Mouse (Mus musculus) naive thymus-derived CD4-positive, alpha-beta T cell, adult 5 months (primary cell): ENCODE results near the gene Ndufs8. TPM values are rescaled to one million over a fixed set of nuclear protein-coding genes. Genes with fewer than 3 reads are reported as not detected.

Experiments used
- polyA plus RNA-seq: library from polyadenylated mRNA; unstranded; fragments of 100-300 nt; shearing (Covaris generic); gene quantifications from one replicate; pipeline ENCODE4 v1.2.1, GENCODE M21; 2017

The Ndufs8 gene
- polyA plus RNA-seq, result 91.3 TPM

DNA sequence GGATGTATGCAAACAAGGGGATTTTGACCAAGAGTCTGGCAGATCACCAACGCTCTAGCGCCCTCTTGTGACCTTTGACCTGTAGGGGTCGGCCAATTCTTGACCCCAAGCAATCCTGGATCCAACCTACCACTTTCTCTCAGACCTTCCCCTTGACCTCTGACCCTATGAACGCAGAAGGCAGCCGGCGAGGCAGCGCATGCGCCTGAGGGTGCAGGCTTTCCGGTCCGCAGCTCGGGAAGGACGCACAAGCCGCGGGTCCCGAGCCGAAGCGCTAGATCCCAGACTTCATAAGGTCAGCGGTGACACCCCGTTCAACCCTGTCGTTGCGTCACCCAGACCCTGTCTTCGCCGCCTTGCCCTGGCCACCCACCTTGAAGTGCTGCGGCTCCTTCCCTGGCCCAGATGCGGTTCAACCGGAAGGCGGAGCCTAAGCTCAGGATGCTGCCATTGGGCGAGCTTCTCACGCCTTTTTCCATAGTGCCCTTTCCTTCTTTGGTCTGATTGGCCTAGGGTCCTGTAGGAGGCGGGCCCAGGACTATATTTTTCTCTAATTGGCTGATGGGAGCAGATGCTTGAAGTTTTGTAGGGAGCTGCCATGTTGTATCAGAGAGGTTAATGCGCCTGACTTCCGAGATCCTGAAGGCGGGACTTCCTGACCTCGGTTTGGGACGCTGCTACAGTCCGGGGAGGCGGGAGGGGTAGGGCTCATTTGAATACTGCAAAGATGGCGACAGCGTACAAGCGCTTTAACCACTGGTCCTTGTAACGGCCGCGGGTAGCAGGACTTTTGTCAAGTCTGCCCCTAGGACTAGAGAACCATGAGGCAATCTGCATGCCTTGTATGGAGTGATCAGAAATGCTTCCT, at the start of gene Ndufs8:
TSS of gene Ndufs8 (minus strand) at position 438 of the 868 bp plus-strand sequence.

DNA sequence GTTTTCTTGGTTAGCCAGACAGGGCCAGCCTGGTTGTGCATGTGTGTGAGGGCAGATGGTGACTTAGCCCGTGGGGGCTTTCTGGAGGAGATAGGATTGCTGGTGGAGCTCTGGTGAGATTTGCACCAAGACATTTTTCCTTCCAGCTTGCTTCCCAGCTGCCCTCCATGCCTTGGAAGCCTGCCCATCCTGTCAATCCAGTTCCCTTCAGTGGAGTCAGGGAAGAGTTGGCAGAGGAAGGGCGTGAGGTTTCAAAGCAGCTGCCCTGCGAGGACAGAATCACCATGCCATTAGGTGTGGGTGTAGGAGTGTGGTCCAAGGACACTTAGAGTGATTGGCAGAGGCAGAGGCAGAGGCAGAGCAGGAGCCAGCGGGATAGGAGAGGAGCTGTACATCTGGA, 45.9 kb upstream of the Ndufs8 start, which contains the start of gene Aldh3b3:
TSS of gene Aldh3b3 (plus strand) at position 176 of the 400 bp plus-strand sequence.

DNA sequence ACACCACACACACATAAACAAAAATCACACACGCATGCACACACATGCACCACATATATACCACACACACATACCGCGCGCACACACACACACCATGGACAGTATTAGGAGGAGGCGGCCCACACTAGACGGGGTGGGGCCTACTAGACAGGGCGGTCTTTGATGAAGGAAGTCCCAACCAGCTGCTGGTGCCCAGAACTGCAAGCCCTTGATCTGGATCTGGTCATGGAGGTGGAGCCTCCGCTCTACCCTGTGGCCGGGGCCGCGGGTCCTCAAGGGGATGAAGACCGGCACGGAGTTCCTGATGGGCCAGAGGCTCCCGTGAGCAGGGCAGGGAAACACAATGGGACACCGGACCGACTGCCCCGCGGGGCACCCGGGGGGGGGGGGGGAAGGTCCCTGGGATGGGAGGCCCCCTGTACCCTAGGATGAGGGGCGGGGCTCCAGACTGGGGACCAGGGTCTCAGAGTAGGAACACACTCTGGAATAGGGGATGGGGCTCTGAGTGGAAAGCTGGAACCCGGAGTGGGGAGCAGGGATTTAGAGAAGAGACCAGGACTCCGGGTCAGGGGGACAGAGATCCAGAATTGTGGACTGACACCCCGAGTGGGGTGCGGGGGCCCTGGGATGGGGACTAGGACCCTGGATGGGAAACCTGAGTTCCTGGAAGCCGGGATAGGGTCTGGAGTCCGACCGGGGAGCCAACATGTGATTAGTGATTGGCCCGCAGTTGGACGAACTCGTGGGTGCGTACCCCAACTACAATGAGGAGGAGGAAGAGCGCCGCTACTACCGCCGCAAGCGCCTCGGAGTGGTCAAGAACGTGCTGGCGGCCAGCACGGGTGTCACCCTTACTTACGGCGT, 22.7 kb upstream of the Ndufs8 start, which contains the start of gene Unc93b1:
TSS of gene Unc93b1 (plus strand) at position 155 of the 864 bp plus-strand sequence.

DNA sequence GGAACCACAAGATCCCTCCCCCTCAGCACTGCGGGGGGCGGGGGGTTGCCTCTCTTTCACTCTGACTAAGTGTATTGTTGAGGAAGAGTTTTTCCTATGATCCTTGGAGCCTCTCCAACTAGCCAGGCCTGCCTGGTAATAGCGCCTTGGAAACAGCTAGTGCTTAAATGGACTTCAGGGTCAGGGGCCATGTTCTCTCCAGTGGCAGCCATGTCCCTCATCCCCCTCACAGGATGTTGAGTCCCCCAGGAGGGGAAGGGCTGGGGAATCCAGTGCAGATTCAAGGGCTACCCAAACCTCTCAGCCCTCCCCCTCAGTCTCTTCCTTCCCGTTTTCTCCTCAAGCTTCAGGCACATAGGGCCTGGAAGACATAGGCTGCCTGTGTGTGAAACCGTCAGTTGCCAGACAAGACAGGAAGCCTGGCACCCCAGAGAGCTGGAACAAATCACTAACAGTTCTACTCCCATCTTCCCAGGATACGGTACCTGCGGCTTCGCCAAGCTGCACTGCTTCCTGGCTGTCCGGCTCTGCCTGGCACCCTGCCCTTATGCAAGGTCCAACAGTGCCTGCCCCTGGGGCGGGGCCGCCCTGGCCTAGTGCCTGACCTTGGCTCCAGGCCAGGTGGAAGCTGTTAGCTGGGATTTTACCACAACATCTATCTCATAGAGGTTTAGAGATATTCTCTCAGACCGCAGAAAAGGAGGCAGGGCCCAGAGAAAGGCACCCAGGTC, 16.8 kb upstream of the Ndufs8 start, which contains the start of gene Aldh3b1:
TSS of gene Aldh3b1 (minus strand) at position 598 of the 731 bp plus-strand sequence.

DNA sequence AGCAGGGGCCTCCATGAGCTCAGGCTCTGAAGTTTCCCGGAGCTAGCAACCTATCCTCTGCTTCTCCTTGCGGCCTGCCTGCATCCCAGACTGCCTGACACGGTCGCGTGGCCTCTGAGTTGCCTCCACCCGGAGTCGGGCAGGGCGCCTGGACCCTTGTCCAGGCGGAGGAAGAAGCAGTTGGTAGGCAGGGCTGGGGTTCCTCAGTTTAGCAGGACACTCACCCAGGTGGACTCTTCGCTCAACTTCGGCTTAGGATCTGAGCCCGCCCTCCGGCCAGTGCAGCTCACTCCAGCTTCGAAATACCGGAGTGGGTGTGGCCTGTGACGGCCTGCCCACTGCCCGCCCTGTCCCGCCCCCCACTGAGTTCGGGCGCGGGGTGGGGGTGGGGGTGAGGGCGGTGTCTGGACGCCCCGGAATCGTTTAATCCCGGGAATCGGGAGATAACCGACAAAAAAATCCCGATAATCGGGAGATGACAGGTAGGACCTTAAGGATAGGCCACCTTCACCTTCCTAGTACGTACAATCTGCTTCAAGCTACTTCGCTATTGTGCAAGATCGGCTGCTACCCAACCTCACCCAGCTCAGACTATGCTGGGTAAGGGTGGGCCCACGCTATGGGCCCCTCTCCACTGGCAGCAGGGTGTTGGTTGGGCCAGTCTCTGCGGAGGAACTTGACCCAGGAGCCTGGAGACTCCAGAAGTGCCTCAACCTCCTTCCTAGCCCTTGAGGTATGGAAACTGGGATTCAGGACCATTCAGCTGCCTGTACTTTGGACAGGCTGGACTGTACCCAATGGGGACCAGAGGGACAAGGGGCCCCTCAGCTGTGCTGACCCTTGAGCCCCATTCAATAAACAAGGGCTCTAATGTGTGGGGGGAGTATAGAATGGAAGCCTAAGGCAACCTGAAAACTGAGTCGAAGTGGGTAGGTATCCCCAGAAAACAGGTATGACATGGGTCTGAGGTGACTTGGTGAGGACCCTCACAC, 5.5 kb downstream of the Ndufs8 start, which contains the start of gene Tcirg1:
TSS of gene Tcirg1 (minus strand) at position 339 of the 992 bp plus-strand sequence.

Other genes starting within 250 kb of the Ndufs8 start
- 0.92 TPM for gene Lrp5, start 226.2 kb downstream of the Ndufs8 start, polyA plus RNA-seq
- 17.9 TPM for gene 1810055G02Rik, start 204.5 kb downstream of the Ndufs8 start, polyA plus RNA-seq
- 113 TPM for gene Kmt5b, start 145.4 kb downstream of the Ndufs8 start, polyA plus RNA-seq
- 56.2 TPM for gene Chka, start 61.0 kb downstream of the Ndufs8 start, polyA plus RNA-seq
- 54.4 TPM for gene Tcirg1, start 5.6 kb downstream of the Ndufs8 start, polyA plus RNA-seq
- not detected for gene Aldh3b1, start 17.0 kb upstream of the Ndufs8 start, polyA plus RNA-seq
- 7.5 TPM for gene Unc93b1, start 22.4 kb upstream of the Ndufs8 start, polyA plus RNA-seq
- gene Aldh3b3, start 45.9 kb upstream of the Ndufs8 start, polyA plus RNA-seq, result not detected
- gene Aldh3b2, start 59.6 kb upstream of the Ndufs8 start, polyA plus RNA-seq, result not detected
- not detected for gene Acy3, start 73.8 kb upstream of the Ndufs8 start, polyA plus RNA-seq
- gene Tbx10, start 80.0 kb upstream of the Ndufs8 start, polyA plus RNA-seq, result not detected
- 14.6 TPM for gene Nudt8, start 87.8 kb upstream of the Ndufs8 start, polyA plus RNA-seq
- 2.4 TPM for gene Gm49405, start 87.9 kb upstream of the Ndufs8 start, polyA plus RNA-seq
- gene Doc2g, start 90.5 kb upstream of the Ndufs8 start, polyA plus RNA-seq, result 3.3 TPM
- 141 TPM for gene Ndufv1, start 100.0 kb upstream of the Ndufs8 start, polyA plus RNA-seq
- gene Gstp1, start 125.2 kb upstream of the Ndufs8 start, polyA plus RNA-seq, result 324 TPM
- gene Gstp2, start 133.2 kb upstream of the Ndufs8 start, polyA plus RNA-seq, result 0.68 TPM
- gene Gstp3, start 146.8 kb upstream of the Ndufs8 start, polyA plus RNA-seq, result 51.2 TPM
- gene Cabp2, start 168.8 kb upstream of the Ndufs8 start, polyA plus RNA-seq, result not detected
- 471 TPM for gene Cdk2ap2, start 184.4 kb upstream of the Ndufs8 start, polyA plus RNA-seq
- 270 TPM for gene Pitpnm1, start 187.2 kb upstream of the Ndufs8 start, polyA plus RNA-seq
- gene Aip, start 213.1 kb upstream of the Ndufs8 start, polyA plus RNA-seq, result 197 TPM
- 0.11 TPM for gene Gpr152, start 227.0 kb upstream of the Ndufs8 start, polyA plus RNA-seq
- gene Cabp4, start 231.3 kb upstream of the Ndufs8 start, polyA plus RNA-seq, result not detected
- gene Coro1b, start 235.8 kb upstream of the Ndufs8 start, polyA plus RNA-seq, result 183 TPM
- gene Ptprcap, start 240.8 kb upstream of the Ndufs8 start, polyA plus RNA-seq, result 239 TPM